In genomic region chr10:40212443-40213169, GRCm38 (mm10) we compare ENCODE assay signal across 9 mouse cellular contexts. TPM values are rescaled to one million over a fixed set of nuclear protein-coding genes. Genes with fewer than 3 reads are reported as not detected.
DNase-seq lines count a peak whose midpoint lies in the region; ATAC-seq lines count a peak whose summit lies in the region.
"Had no signal": no experiment of that assay in that cellular context is flagged by ENCODE, and none has a peak within 500 bp of the region (broad histone marks: within the 10 kb centered on the region; RNA-seq: fewer than 3 reads in every experiment).

No protein-coding gene starts in this region.

- DNase-seq in ES-CJ7 (ENCODE audit: low read depth, low spot score), result peak; percentile 95
- DNase-seq in cerebellum, adult 11 months, result peak; percentile 78
- peak; percentile 84 to 94 for DNase-seq in heart, postnatal 14 days
- DNase-seq in large intestine, adult 2 months (ENCODE audit: low read depth, low spot score), result peak; percentile 85
- DNase-seq in testis, postnatal 10 days (ENCODE audit: low spot score), result peak; percentile 89

- H3K4me1 ChIP-seq in forebrain, embryonic 15.5 days, result no peaks in the 10 kb centered on the region
- H3K4me1 ChIP-seq in liver, embryonic 16.5 days (ENCODE audit: control insufficient read depth, low read depth, low read length), result peaks cover 2% of the 10 kb centered on the region
- no peaks in the 10 kb centered on the region for H3K4me1 ChIP-seq in neural tube, embryonic 14.5 days (ENCODE audit: control insufficient read depth, insufficient read depth, low read length)

- H3K4me3 ChIP-seq in forebrain, embryonic 15.5 days, result no peak overlapping the region
- H3K4me3 ChIP-seq in liver, embryonic 16.5 days (ENCODE audit: low read depth, low read length), result no peak overlapping the region
- H3K4me3 ChIP-seq in neural tube, embryonic 14.5 days (ENCODE audit: low read depth, low read length), result no peak overlapping the region
- H3K4me3 ChIP-seq: myocyte had no signal

- H3K36me3 ChIP-seq in forebrain, embryonic 15.5 days, result no peaks in the 10 kb centered on the region
- H3K36me3 ChIP-seq in liver, embryonic 16.5 days (ENCODE audit: control insufficient read depth, insufficient read depth), result no peaks in the 10 kb centered on the region
- H3K36me3 ChIP-seq in neural tube, embryonic 14.5 days (ENCODE audit: control insufficient read depth, insufficient read depth, low read length), result no peaks in the 10 kb centered on the region

- peak; percentile 81 for ATAC-seq in forebrain, embryonic 15.5 days (replicated peaks)
- peak; percentile 89 for ATAC-seq in liver, embryonic 16.5 days (ENCODE audit: low read depth)
- ATAC-seq in neural tube, embryonic 14.5 days (ENCODE audit: low read depth), result peak; percentile 82

- no peak overlapping the region for H3K9ac ChIP-seq in forebrain, embryonic 15.5 days (replicated peaks)
- H3K9ac ChIP-seq in liver, embryonic 16.5 days (ENCODE audit: low read depth, low read length), result no peak overlapping the region
- H3K9ac ChIP-seq in neural tube, embryonic 14.5 days (replicated peaks; ENCODE audit: low read depth, low read length), result no peak overlapping the region

- no peak overlapping the region for H3K4me2 ChIP-seq in forebrain, embryonic 15.5 days (replicated peaks)
- H3K4me2 ChIP-seq in liver, embryonic 16.5 days (ENCODE audit: low read depth, low read length), result no peak overlapping the region
- H3K4me2 ChIP-seq in neural tube, embryonic 14.5 days (ENCODE audit: low read depth, low read length), result no peak overlapping the region

- intact Hi-C loops in heart, postnatal 14 days (cut with DNase I), result loop anchor here (1.0 to 5.0 kb wide), 2 partner anchors 159 to 255 kb away; no protein-coding TSS in a partner anchor

- 34% methylated on average over 13 of the region's 13 CpGs for WGBS in forebrain, embryonic 15.5 days
- 25% methylated on average over 13 of the region's 13 CpGs for WGBS in large intestine, adult 2 months
- WGBS in liver, embryonic 16.5 days (ENCODE audit: insufficient replicate concordance), result 26% methylated on average over 13 of the region's 13 CpGs
- WGBS in neural tube, embryonic 14.5 days, result 39% methylated on average over 13 of the region's 13 CpGs

- H3K27ac ChIP-seq in forebrain, embryonic 15.5 days (replicated peaks), result no peak overlapping the region
- no peak overlapping the region for H3K27ac ChIP-seq in liver, embryonic 16.5 days (ENCODE audit: low read length)
- H3K27ac ChIP-seq in neural tube, embryonic 14.5 days (ENCODE audit: low read depth, low read length), result no peak overlapping the region

- H3K27me3 ChIP-seq in forebrain, embryonic 15.5 days, result no peaks in the 10 kb centered on the region
- no peaks in the 10 kb centered on the region for H3K27me3 ChIP-seq in liver, embryonic 16.5 days (ENCODE audit: control insufficient read depth, insufficient read depth, low read depth, low read length)
- H3K27me3 ChIP-seq in neural tube, embryonic 14.5 days (ENCODE audit: control insufficient read depth, insufficient read depth, low read length), result no peaks in the 10 kb centered on the region

- no peaks in the 10 kb centered on the region for H3K9me3 ChIP-seq in forebrain, embryonic 15.5 days
- H3K9me3 ChIP-seq in liver, embryonic 16.5 days (replicated peaks; ENCODE audit: control insufficient read depth, low read length), result no peaks in the 10 kb centered on the region
- no peaks in the 10 kb centered on the region for H3K9me3 ChIP-seq in neural tube, embryonic 14.5 days (ENCODE audit: control insufficient read depth, low read length)

RNA-seq across cellular contexts. Expression of gene Rpf2, which starts 34.2 kb away (rescaled TPM):
- 72.9 and 80.1 TPM in 2 replicates for polyA plus RNA-seq in forebrain, embryonic 15.5 days (2015; fragmentation: Nextera tagmentation; extraction: Ambion mirVana)
- total RNA-seq in heart, postnatal 14 days (2021), result 10 to 100 TPM in 1 of 2 experiments, 1 to 10 TPM in 1; 8.2 to 11.2 TPM
- 3.0 and 3.6 TPM in 2 replicates for polyA plus RNA-seq in large intestine, adult 2 months (2012; rRNA removed)
- 23.6 and 25.9 TPM in 2 replicates for polyA plus RNA-seq in liver, embryonic 16.5 days (2015; fragmentation: Nextera tagmentation; extraction: Ambion mirVana)
- 71.8 and 81.9 TPM in 2 replicates for polyA plus RNA-seq in neural tube, embryonic 14.5 days (2014; fragmentation: Nextera tagmentation; extraction: Ambion mirVana)

RNA-seq across cellular contexts. Expression of gene Gtf3c6, which starts 45.3 kb away (rescaled TPM):
- polyA plus RNA-seq in forebrain, embryonic 15.5 days (2015; fragmentation: Nextera tagmentation; extraction: Ambion mirVana), result 87.9 and 88.1 TPM in 2 replicates
- 10 to 100 TPM; 20.9 to 23.5 TPM for total RNA-seq in heart, postnatal 14 days (2021)
- 6.4 and 8.0 TPM in 2 replicates for polyA plus RNA-seq in large intestine, adult 2 months (2012; rRNA removed)
- 22.7 and 28.4 TPM in 2 replicates for polyA plus RNA-seq in liver, embryonic 16.5 days (2015; fragmentation: Nextera tagmentation; extraction: Ambion mirVana)
- polyA plus RNA-seq in neural tube, embryonic 14.5 days (2014; fragmentation: Nextera tagmentation; extraction: Ambion mirVana), result 84.6 and 93.4 TPM in 2 replicates
